Mouse (Mus musculus) brain, embryonic 14.5 days (tissue): ENCODE data around the gene Smarcad1.

Source experiments
- CTCF ChIP-seq: fragments of 200-500 bp; IDR thresholded peaks from 2 replicates; pipeline ENCODE4 v1.5.1; 2012; ENCODE audit warnings: inconsistent platforms, mild to moderate bottlenecking, moderate library complexity, borderline replicate concordance; ENCODE audit not compliant: insufficient read depth, insufficient read length; ENCODE audit errors: extremely low read depth
- POLR2A ChIP-seq: fragments of 200-500 bp; IDR thresholded peaks from 2 replicates; pipeline ENCODE4 v1.6.1; 2012; ENCODE audit warnings: mild to moderate bottlenecking, inconsistent platforms, borderline replicate concordance; ENCODE audit not compliant: poor library complexity, insufficient read depth, insufficient read length, severe bottlenecking; ENCODE audit errors: extremely low read depth

DNA sequence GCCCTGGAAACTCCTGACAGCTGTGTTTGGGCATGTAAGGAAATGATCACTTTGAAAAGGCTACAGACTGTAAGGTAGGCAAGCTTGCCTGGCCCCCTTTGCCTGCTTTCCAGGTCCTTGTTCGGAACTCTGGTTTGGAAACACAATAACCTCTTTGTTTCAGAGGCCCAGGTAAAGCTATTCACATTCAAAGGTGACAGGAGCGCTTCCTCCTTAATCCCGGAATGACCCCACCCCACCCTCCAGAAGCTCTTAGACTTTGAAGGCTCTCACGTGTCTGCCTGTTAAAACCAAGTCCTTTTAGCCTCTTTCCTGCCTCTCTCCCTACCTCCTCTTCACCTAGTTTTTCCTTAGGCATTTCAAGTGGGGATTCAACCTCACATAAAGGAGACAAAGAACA is 20.5 kb upstream of the Smarcad1 start:
- TF ChIP-seq CTCF (no peak), POLR2A (no peak)
